27 mouse cellular contexts compared by ENCODE assay signal in genomic region chr5:66378968-66379367, GRCm38 (mm10).
"Had no signal": no experiment of that assay in that cellular context is flagged by ENCODE, and none has a peak within 500 bp of the region (broad histone marks: within the 10 kb centered on the region; RNA-seq: fewer than 3 reads in every experiment).

No protein-coding gene starts in this region.

- DNase-seq: forebrain, postnatal 0 days; gastrocnemius, postnatal 14 days; gastrocnemius, postnatal 36 days; heart, adult 11 months; heart, adult 2 months; heart, postnatal 10 days; heart, postnatal 4 days; kidney, postnatal 10 days; kidney, postnatal 4 days; liver; liver, embryonic 13.5 days; liver, postnatal 0 days had no signal

- H3K36me3 ChIP-seq: forebrain, embryonic 15.5 days; heart, embryonic 12.5 days; hindbrain, embryonic 10.5 days; hindbrain, embryonic 12.5 days; intestine, embryonic 15.5 days; liver, embryonic 13.5 days; liver, embryonic 15.5 days had no signal

- H3K4me1 ChIP-seq: forebrain, embryonic 15.5 days; heart, embryonic 10.5 days; heart, embryonic 12.5 days; intestine, embryonic 15.5 days; kidney, embryonic 15.5 days; liver, embryonic 13.5 days; liver, embryonic 15.5 days had no signal

- H3K9me3 ChIP-seq: forebrain, embryonic 15.5 days; heart, embryonic 10.5 days; heart, embryonic 12.5 days; hindbrain, embryonic 10.5 days; hindbrain, embryonic 12.5 days; intestine, embryonic 15.5 days; kidney, embryonic 15.5 days; liver, embryonic 13.5 days; liver, embryonic 15.5 days had no signal

- H3K27me3 ChIP-seq: forebrain, embryonic 15.5 days; heart, embryonic 12.5 days; hindbrain, embryonic 12.5 days; intestine, embryonic 15.5 days; kidney, embryonic 15.5 days; liver, embryonic 13.5 days; liver, embryonic 15.5 days had no signal

- H3K27ac ChIP-seq: forebrain, embryonic 15.5 days; heart, adult 2 months; heart, embryonic 10.5 days; hindbrain, embryonic 10.5 days; hindbrain, embryonic 12.5 days; hindbrain, embryonic 14.5 days; intestine, embryonic 15.5 days; kidney, embryonic 15.5 days; layer of hippocampus, adult 2 months; left cerebral cortex, adult 2 months; liver, embryonic 13.5 days; liver, embryonic 15.5 days had no signal

- H3K9ac ChIP-seq: forebrain, embryonic 15.5 days; forebrain, postnatal 0 days; heart, embryonic 12.5 days; hindbrain, embryonic 12.5 days; hindbrain, embryonic 14.5 days; intestine, embryonic 15.5 days; kidney, embryonic 15.5 days; liver, embryonic 13.5 days; liver, embryonic 15.5 days; liver, postnatal 0 days had no signal

- H3K4me2 ChIP-seq: forebrain, embryonic 15.5 days; heart, embryonic 12.5 days; hindbrain, embryonic 12.5 days; hindbrain, embryonic 14.5 days; intestine, embryonic 15.5 days; kidney, embryonic 15.5 days; liver, embryonic 11.5 days; liver, embryonic 13.5 days; liver, embryonic 15.5 days had no signal

- ATAC-seq: forebrain, embryonic 15.5 days; forebrain, postnatal 0 days; hindbrain, embryonic 16.5 days; inflammation-experienced regulatory T-cells, adult 6 months; intestine, embryonic 15.5 days; intestine, postnatal 0 days; liver, postnatal 0 days had no signal

- H3K4me3 ChIP-seq: forebrain, embryonic 15.5 days; heart, adult 2 months; heart, embryonic 10.5 days; heart, embryonic 12.5 days; hindbrain, embryonic 10.5 days; hindbrain, embryonic 12.5 days; intestine, embryonic 15.5 days; kidney, embryonic 15.5 days; layer of hippocampus, adult 2 months; left cerebral cortex, adult 2 months; liver, embryonic 13.5 days; liver, embryonic 15.5 days had no signal
